Mouse (Mus musculus) gastrocnemius, adult 2 months (tissue): Measurements from ENCODE around the gene Cd44. TPM values are rescaled to one million over a fixed set of nuclear protein-coding genes. Genes with fewer than 3 reads are reported as not detected.

Experiments
- DNase-seq: peaks from one replicate; pipeline ENCODE4 v3.0.0; 2022
- H3K27ac ChIP-seq: fragments of 200-600 bp; 2 replicates; pipeline ENCODE4 v1.8.1; 2022; ENCODE audit warnings: mild to moderate bottlenecking
- H3K4me3 ChIP-seq: fragments of 200-600 bp; 2 replicates; pipeline ENCODE4 v1.8.1; 2022; ENCODE audit warnings: mild to moderate bottlenecking, moderate library complexity
- CTCF ChIP-seq: fragments of 200-600 bp; IDR thresholded peaks from 2 replicates; pipeline ENCODE4 v1.8.1; 2022; ENCODE audit warnings: antibody characterized with exemption, mild to moderate bottlenecking, moderate library complexity
- intact Hi-C: fragments of 180-260 bp; cut with DNase I; formaldehyde crosslinking; loops from one replicate; pipeline ENCODE4 v1.15.1; 2025
- total RNA-seq, 2 experiments: library from RNA; stranded (reverse); gene quantifications; 2 replicates each; pipeline ENCODE4 v1.2.3; 2021

Cd44 gene
- total RNA-seq, 2 experiments from 2014 or later = 4.1 to 6.1 TPM

- H3K27ac ChIP-seq = peak overlapping the region; percentile 87
- TF ChIP-seq CTCF = no peak
These were observed 361 bp upstream of the Cd44 start for GRCm38 (mm10) chr2:102901828-102902223.

GRCm38 (mm10) chr2:102900230-102900721 is 1.2 kb downstream of the Cd44 start:
- intact Hi-C loops = no loop called here
- peak overlapping the region; percentile 87 for H3K27ac ChIP-seq
- no peak for TF ChIP-seq CTCF

More at GRCm38 (mm10) chr2:102901828-102902223, 361 bp upstream of the Cd44 start:
- peak overlapping the region; percentile 83 for H3K4me3 ChIP-seq
- intact Hi-C loops = no loop called here
- DNase-seq = no peak

GRCm38 (mm10) chr2:102899238-102899637 is 2.2 kb downstream of the Cd44 start:
- TF ChIP-seq CTCF = no peak
- DNase-seq = no peak
- intact Hi-C loops = no loop called here
- peak overlapping the region; percentile 87 for H3K27ac ChIP-seq
- peak overlapping the region; percentile 83 for H3K4me3 ChIP-seq

More at GRCm38 (mm10) chr2:102900230-102900721, 1.2 kb downstream of the Cd44 start:
- H3K4me3 ChIP-seq = peak overlapping the region; percentile 83
- no peak for DNase-seq

- TF ChIP-seq CTCF = no peak
- H3K4me3 ChIP-seq = peak overlapping the region; percentile 83
- intact Hi-C loops = no loop called here
- H3K27ac ChIP-seq = peak overlapping the region; percentile 87
- no peak for DNase-seq
These were observed 2.9 kb downstream of the Cd44 start for GRCm38 (mm10) chr2:102898585-102898984.

- H3K27ac ChIP-seq = no peak overlapping the region
- intact Hi-C loops = no loop called here
- no peak for TF ChIP-seq CTCF
- no peak for DNase-seq
- no peak overlapping the region for H3K4me3 ChIP-seq
These were observed 5.3 kb downstream of the Cd44 start for GRCm38 (mm10) chr2:102896154-102896553.

GRCm38 (mm10) chr2:102895197-102895596 is 6.3 kb downstream of the Cd44 start:
- intact Hi-C loops = no loop called here
- TF ChIP-seq CTCF = no peak
- Histone ChIP-seq H3K4me3 (no peak overlapping the region), H3K27ac (no peak overlapping the region)
- no peak for DNase-seq

- intact Hi-C loops = no loop called here
- no peak overlapping the region for H3K4me3 ChIP-seq
- DNase-seq = no peak
- TF ChIP-seq CTCF = no peak
- no peak overlapping the region for H3K27ac ChIP-seq
These were observed 6.7 kb downstream of the Cd44 start for GRCm38 (mm10) chr2:102894785-102895184.

- no peak overlapping the region; the same call in 1 of the 2 replicates for H3K27ac ChIP-seq
These were observed 12.7 kb downstream of the Cd44 start for GRCm38 (mm10) chr2:102888688-102889225.

GRCm38 (mm10) chr2:102887137-102887536 is 14.3 kb downstream of the Cd44 start:
- Histone ChIP-seq H3K4me3 (no peak overlapping the region), H3K27ac (no peak overlapping the region)
- no peak for TF ChIP-seq CTCF
- intact Hi-C loops = no loop called here
- DNase-seq = no peak

More at GRCm38 (mm10) chr2:102888688-102889225, 12.7 kb downstream of the Cd44 start:
- no peak for DNase-seq
- H3K4me3 ChIP-seq = no peak overlapping the region
- intact Hi-C loops = no loop called here
- TF ChIP-seq CTCF = no peak

- DNase-seq = no peak
- Histone ChIP-seq H3K27ac (no peak overlapping the region), H3K4me3 (no peak overlapping the region)
- intact Hi-C loops = no loop called here
- TF ChIP-seq CTCF = no peak
These were observed 15.0 kb downstream of the Cd44 start for GRCm38 (mm10) chr2:102886306-102886935.

GRCm38 (mm10) chr2:102882597-102883272 is 18.7 kb downstream of the Cd44 start:
- peak overlapping the region; percentile 37 for H3K4me3 ChIP-seq
- H3K27ac ChIP-seq = peak overlapping the region; percentile 84
- intact Hi-C loops = no loop called here
- DNase-seq = peak; percentile 48
- no peak for TF ChIP-seq CTCF

- no peak for TF ChIP-seq CTCF
- H3K27ac ChIP-seq = peak overlapping the region; percentile 84
- intact Hi-C loops = no loop called here
- peak; percentile 36 for DNase-seq
- peak overlapping the region; percentile 3; the same call in 1 of the 2 replicates for H3K4me3 ChIP-seq
These were observed 19.4 kb downstream of the Cd44 start for GRCm38 (mm10) chr2:102882004-102882588.

- peak overlapping the region; percentile 46; the same call in 1 of the 2 replicates for H3K27ac ChIP-seq
- DNase-seq = no peak
- no peak for TF ChIP-seq CTCF
- H3K4me3 ChIP-seq = no peak overlapping the region
- intact Hi-C loops = no loop called here
These were observed 23.0 kb downstream of the Cd44 start for GRCm38 (mm10) chr2:102878513-102878912.
